Mouse (Mus musculus): ENCODE measurements at regions not wholly inside any gene's neighbourhood (a gene's known extent, or its start where the extent isn't known, plus 50 kb on each side); places are given as distances from the start of the nearest gene placed in this dataset.
A peak's percentile ranks its signal among the peaks of the same experiment; 100 is the strongest.

DNA sequence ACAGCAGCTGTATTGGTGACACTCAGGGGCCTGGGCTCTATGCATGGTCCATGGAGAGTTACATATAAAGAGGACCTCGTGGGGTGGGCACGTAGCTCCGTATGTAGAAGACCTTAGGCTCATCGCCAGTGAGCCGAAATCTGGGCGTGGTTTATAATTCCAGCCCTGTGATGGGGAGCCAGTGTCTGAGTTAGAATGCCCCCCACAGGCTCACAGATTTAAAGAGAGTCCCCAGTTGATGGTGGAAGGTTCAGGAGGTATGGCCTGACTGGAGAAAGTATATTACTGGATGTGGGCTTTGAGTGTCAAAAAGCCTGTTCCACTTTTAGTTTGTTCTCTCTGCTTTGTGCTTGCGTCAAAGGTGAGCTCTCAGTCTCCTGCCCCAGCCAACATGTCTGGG is 54.8 kb downstream of the 1700122O11Rik start:
- Histone ChIP-seq H3K36me3 (no peaks in the 10 kb centered on the region), H3K4me1 (peaks cover 56% of the 10 kb centered on the region), H3K4me3 (no peak overlapping the region), H3K9me3 (replicated peaks) (no peaks in the 10 kb centered on the region), H3K27me3 (ENCODE audit: low read depth, poor library complexity, severe bottlenecking) (peaks cover 51% of the 10 kb centered on the region), H3K27ac (replicated peaks) (peak overlapping the region; percentile 76)
- DNase-seq (ENCODE audit: low spot score) = no peak
- WGBS = 90% methylated on average over 7 of the region's 7 CpGs

DNA sequence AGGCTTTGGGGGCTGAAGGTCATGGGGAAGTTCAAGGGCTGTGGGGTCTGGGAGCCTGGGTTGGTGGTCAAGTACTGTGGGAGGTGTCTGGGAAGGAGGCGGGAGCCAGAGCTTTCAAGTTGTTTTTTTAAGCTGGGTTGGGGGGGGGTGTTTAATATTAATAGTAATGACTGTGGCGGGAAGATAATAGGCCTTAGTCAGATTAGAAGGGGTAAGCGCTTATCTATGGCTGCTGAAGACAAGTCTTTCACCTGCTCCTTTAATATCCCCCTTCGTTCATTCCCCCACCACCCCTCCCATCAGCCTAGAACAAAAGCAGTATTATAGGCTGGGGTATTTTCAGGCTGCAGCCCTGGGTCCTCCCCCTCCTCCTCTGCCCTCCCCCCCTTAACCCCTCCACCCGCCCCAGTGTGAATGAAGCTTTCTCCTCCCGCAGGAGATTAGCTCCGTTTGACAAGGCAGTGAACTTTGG is 56.5 kb downstream of the 1700122O11Rik start:
- 9% methylated on average over 7 of the region's 7 CpGs for WGBS
- peak overlapping the region; percentile 66 for H3K27ac ChIP-seq (replicated peaks)
- peak; percentile 78 for DNase-seq (ENCODE audit: low spot score)
- H3K27me3 ChIP-seq (ENCODE audit: low read depth, poor library complexity, severe bottlenecking) = peaks cover 41% of the 10 kb centered on the region
- H3K4me1 ChIP-seq = peaks cover 60% of the 10 kb centered on the region
- H3K9me3 ChIP-seq (replicated peaks) = no peaks in the 10 kb centered on the region
- no peaks in the 10 kb centered on the region for H3K36me3 ChIP-seq
- H3K4me3 ChIP-seq = peak overlapping the region; percentile 23; the same call in 1 of the 2 replicates

DNA sequence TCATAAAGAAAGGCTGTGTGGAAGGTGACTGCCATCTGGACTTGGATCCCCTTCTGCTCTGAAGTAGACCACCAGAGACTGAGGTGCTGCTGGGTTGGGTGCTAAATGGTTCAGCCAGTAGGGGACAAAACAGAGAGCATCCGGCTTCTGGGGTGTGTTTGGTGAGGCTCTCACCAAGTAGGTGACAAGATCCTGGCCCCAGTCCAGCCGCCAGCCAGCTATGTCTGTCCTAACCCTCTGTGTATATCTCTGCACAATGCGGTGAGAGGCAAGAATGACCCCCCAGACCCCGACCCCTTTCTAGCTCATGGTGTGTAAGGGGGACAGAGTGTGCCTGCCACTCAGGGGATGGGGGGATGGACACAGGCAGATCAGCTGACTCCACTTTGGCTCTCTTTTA is 54.8 kb upstream of the Foxp4 start:
- Histone ChIP-seq H3K36me3 (no peaks in the 10 kb centered on the region), H3K4me3 (no peak overlapping the region), H3K9me3 (replicated peaks) (no peaks in the 10 kb centered on the region), H3K4me1 (peaks cover 83% of the 10 kb centered on the region), H3K27me3 (ENCODE audit: low read depth, poor library complexity, severe bottlenecking) (peaks cover 50% of the 10 kb centered on the region), H3K27ac (replicated peaks) (peak overlapping the region; percentile 71)
- 69% methylated on average over 4 of the region's 4 CpGs for WGBS
- DNase-seq (ENCODE audit: low spot score) = no peak

DNA sequence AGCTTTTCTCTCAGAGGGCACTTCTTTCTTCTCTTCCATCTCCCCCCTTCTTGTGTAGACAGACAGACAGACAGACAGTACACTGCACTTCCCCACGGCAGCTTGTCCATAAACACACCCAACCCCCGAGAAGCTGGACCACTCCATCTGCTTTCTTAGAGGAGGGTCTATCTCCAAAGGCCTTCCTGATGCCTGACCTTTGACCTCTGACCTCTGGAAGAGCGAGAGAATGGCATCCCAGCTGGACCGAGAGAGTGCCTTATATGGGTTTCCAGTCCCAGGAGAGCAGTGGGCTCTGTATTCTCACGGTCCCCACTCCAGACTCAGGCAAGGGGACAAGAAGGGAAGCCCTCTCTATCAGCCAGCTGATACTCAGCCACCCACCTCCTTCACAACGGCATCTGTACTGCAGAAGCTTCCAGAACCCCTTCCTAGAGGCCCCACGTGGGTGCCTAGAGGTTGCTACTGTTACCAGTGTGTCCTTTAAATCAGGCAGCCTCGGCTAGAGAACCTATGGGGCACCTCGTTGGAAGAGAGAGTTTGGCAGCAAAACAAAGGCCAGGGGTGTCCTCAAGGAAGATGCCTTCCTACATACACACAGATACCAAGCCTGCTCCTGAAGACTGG is 54.1 kb upstream of the Foxp4 start:
- Histone ChIP-seq H3K27me3 (ENCODE audit: low read depth, poor library complexity, severe bottlenecking) (peaks cover 53% of the 10 kb centered on the region), H3K9me3 (replicated peaks) (no peaks in the 10 kb centered on the region), H3K4me3 (no peak overlapping the region), H3K4me1 (peaks cover 91% of the 10 kb centered on the region), H3K36me3 (no peaks in the 10 kb centered on the region), H3K27ac (replicated peaks) (peak overlapping the region; percentile 71)
- 22% methylated on average over 9 of the region's 9 CpGs for WGBS
- DNase-seq (ENCODE audit: low spot score) = peak; percentile 45

DNA sequence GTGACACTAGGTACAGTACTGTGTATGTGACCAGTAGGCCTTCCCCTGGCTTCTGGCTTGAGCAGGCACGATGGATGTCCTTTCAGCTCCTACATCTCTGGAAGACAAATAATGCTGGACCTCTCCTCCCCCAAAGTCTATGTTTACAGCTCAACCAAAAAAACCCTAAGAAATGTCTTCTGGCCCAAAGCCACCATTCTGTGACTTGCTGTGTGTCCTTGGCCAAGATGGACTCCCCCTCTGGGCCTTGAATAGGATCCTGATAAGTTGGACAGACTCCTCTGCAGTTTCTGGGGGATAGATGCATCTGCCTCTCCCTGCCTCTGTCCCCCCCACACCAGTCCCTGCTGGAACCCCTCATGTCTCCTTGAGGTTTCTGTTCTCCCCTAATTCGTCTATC is 53.6 kb upstream of the Foxp4 start:
- Histone ChIP-seq H3K4me3 (no peak overlapping the region), H3K4me1 (peaks cover 93% of the 10 kb centered on the region), H3K36me3 (no peaks in the 10 kb centered on the region), H3K27me3 (ENCODE audit: low read depth, poor library complexity, severe bottlenecking) (peaks cover 53% of the 10 kb centered on the region), H3K9me3 (replicated peaks) (no peaks in the 10 kb centered on the region), H3K27ac (replicated peaks) (peak overlapping the region; percentile 71)
- 76% methylated on average over 2 of the region's 2 CpGs for WGBS
- DNase-seq (ENCODE audit: low spot score) = no peak

DNA sequence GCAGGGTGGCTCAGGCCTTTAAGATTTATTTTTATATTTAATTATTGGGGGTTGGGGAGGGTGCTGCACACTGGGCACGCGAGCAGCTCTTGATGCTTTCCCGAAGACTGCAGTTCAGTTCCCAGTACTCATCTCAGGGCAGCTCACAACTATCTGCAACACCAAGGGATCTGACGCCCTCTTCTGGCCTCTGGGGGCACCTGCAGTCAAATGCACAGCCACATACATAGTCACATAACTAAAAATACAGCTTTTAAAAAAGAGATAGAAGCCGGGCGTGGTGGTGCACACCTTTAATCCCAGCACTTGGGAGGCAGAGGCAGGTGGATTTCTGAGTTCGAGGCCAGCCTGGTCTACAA is 52.5 kb upstream of the Foxp4 start:
- Histone ChIP-seq H3K9me3 (replicated peaks) (peaks cover 3% of the 10 kb centered on the region; the same call in 1 of the 2 replicates), H3K4me1 (peaks cover 82% of the 10 kb centered on the region), H3K4me3 (peak overlapping the region; percentile 57; the same call in 1 of the 2 replicates), H3K36me3 (peaks cover 4% of the 10 kb centered on the region; the same call in 1 of the 2 replicates), H3K27me3 (ENCODE audit: low read depth, poor library complexity, severe bottlenecking) (peaks cover 62% of the 10 kb centered on the region), H3K27ac (replicated peaks) (peak overlapping the region; percentile 91)
- DNase-seq (ENCODE audit: low spot score) = no peak
- 79% methylated on average over 7 of the region's 7 CpGs for WGBS

DNA sequence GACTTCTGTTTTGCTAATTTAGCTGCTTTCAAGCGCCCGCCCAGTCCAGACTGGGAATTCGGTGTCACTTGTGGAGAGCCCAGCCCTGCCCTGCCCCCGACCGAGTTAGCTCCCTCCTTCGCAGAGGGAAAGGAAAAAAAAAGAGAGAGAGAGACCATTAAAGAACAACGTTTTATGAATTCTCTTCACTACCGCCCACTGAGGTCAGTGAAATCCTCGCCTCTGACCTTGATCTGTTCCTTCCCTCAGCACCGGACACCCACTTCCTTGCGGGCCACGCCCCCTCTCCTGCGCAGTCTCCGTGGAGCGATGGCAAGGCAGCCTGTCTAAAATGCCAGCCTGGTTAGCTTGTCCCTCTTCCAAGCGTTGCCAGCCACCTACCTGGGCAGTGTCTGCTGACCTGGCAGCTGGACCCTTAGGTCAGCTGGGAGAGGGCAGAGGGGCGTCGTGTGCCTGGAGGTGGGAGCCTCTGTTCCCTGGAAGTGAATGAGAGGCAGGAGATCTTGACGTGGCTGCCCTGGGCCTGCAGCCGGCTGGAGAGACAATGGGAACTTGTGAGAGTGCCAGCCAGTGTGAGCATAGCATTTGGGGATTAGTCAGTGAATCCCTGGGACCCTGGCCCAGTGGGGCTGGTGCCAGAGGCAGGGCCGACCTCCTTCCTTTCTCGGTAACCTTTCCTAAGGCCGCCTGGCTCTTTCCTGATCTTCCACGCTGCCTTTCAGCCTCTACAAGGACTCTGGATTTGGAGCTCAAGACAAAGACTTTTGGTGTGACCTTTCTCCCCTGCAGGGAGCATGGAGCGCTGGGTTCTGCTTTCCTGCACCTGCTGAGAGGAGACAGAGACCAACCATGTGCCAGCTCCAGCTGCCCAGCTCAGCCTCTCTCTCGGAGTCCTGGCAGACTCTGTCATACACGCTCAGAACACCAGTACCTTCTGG is 51.9 kb upstream of the Foxp4 start:
- Histone ChIP-seq H3K9me3 (replicated peaks) (peaks cover 5% of the 10 kb centered on the region; the same call in 1 of the 2 replicates), H3K36me3 (peaks cover 4% of the 10 kb centered on the region; the same call in 1 of the 2 replicates), H3K27ac (replicated peaks) (peak overlapping the region; percentile 91), H3K27me3 (ENCODE audit: low read depth, poor library complexity, severe bottlenecking) (peaks cover 69% of the 10 kb centered on the region), H3K4me1 (peaks cover 76% of the 10 kb centered on the region), H3K4me3 (peak overlapping the region; percentile 57)
- peak; percentile 80 for DNase-seq (ENCODE audit: low spot score)
- 4% methylated on average over 27 of the region's 27 CpGs for WGBS

DNA sequence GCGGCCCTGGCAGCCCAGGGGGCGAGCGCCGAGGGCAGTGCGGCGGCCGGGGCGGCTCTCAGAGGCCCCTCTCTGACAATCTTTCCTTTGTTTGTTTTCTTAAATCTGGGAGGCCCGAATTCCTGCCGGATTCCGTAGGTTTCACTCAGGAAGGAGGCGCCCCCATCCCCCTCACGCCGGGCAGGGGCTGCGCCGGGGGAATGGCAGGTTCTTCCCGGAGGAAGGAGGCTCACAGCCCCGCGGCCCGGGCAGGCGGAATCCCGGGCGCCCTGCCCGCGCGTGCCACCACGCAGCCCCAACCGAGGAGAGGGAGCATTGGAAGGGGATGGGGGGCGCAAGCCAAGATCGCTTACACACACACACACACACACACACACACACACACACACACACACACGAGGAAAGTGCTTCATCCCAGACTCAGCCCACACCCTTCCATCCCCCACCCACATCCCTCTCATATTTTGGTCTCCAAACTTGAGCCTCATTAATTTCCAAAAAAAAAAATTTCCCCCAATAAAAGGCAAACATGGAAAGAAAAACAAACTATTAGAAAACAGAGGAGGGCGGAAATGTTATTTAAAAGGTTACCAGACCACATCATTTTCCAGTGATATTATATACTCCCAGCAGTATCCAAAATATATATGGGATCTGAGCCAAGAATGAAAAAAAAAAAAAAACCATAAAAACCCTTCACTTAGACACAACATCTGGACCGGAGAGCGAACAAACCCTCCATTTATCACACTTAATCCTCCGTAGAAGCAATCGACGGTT is 51.0 kb upstream of the Foxp4 start:
- peaks cover 5% of the 10 kb centered on the region; the same call in 1 of the 2 replicates for H3K9me3 ChIP-seq (replicated peaks)
- peaks cover 4% of the 10 kb centered on the region; the same call in 1 of the 2 replicates for H3K36me3 ChIP-seq
- peak; percentile 76 for DNase-seq (ENCODE audit: low spot score)
- WGBS = under 1% methylated on average over 36 of the region's 37 CpGs
- peaks cover 67% of the 10 kb centered on the region for H3K4me1 ChIP-seq
- H3K27me3 ChIP-seq (ENCODE audit: low read depth, poor library complexity, severe bottlenecking) = peaks cover 69% of the 10 kb centered on the region
- H3K27ac ChIP-seq (replicated peaks) = peak overlapping the region; percentile 91
- peak overlapping the region; percentile 57 for H3K4me3 ChIP-seq

DNA sequence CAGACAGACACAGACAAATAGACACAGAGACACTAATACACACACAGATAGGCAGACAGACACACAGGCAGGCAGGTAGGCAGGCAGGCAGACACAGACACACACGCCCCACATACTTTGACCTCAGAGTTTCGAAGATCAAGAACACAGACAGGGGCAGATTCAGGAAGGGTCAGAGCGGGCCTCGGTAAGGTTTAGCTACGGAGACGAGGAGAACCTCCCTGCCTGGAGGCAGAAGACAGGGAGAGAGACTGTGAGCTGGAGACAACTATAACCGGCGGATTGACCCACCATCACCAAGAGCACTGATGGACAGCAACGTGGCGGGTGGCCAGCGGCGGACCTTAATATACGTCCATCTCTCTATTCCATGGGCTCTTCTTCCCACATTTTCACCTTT is 50.1 kb upstream of the Foxp4 start:
- 1% methylated on average over 13 of the region's 13 CpGs for WGBS
- peak; percentile 60 for DNase-seq (ENCODE audit: low spot score)
- Histone ChIP-seq H3K4me3 (peak overlapping the region; percentile 57), H3K27ac (replicated peaks) (peak overlapping the region; percentile 91), H3K9me3 (replicated peaks) (peaks cover 5% of the 10 kb centered on the region; the same call in 1 of the 2 replicates), H3K36me3 (peaks cover 4% of the 10 kb centered on the region; the same call in 1 of the 2 replicates), H3K27me3 (ENCODE audit: low read depth, poor library complexity, severe bottlenecking) (peaks cover 60% of the 10 kb centered on the region), H3K4me1 (peaks cover 58% of the 10 kb centered on the region)

Measured in midbrain, embryonic 10.5 days (tissue).